Comparison of ENCODE assay signal across 16 mouse cellular contexts in genomic region chr3:122322226-122322625, GRCm38 (mm10). TPM values are rescaled to one million over a fixed set of nuclear protein-coding genes. Genes with fewer than 3 reads are reported as not detected.
DNase-seq lines count a peak whose midpoint lies in the region; ATAC-seq and TF ChIP-seq lines count a peak whose summit lies in the region.
"Had no signal": no experiment of that assay in that cellular context is flagged by ENCODE, and none has a peak within 500 bp of the region (broad histone marks: within the 10 kb centered on the region; RNA-seq: fewer than 3 reads in every experiment).

No protein-coding gene starts in this region.

- WGBS in lung, postnatal 0 days = 69% methylated on average over 9 of the region's 9 CpGs

- 0 out of 2 replicates have a peak, but pooled peaks have one; percentile 20 for TF ChIP-seq EP300 in lung, postnatal 0 days (IDR thresholded peaks at IDR 0.05)

- TF ChIP-seq POLR2A in myocyte (IDR thresholded peaks at IDR 0.05; ENCODE audit: insufficient read length, low read depth) = no peak

- no peaks in the 10 kb centered on the region for H3K9me3 ChIP-seq in lung, postnatal 0 days (ENCODE audit: low read length)
- H3K9me3 ChIP-seq: embryonic facial prominence, embryonic 13.5 days; forebrain, embryonic 13.5 days; liver, embryonic 15.5 days had no signal

- DNase-seq in embryo, embryonic 10 days (ENCODE audit: low spot score) = peak; percentile 35
- DNase-seq in embryo, embryonic 9.5 days (ENCODE audit: extremely low spot score) = no peak
- no peak for DNase-seq in lung, postnatal 0 days (ENCODE audit: low spot score)
- DNase-seq in lung, postnatal 4 days = no peak
- no peak for DNase-seq in thymus, postnatal 10 days (ENCODE audit: low spot score in 2 of 2)
- DNase-seq in frontal cortex, adult 2 months (ENCODE audit: extremely low spot score in 1 of 2, low spot score in 1 of 2) = no peak
- DNase-seq: adrenal gland, postnatal 10 days; cerebellum, adult 9-11 months; thymus, postnatal 25 days had no signal

- no peak overlapping the region for H3K4me2 ChIP-seq in lung, postnatal 0 days (replicated peaks; ENCODE audit: low read depth, low read length)
- H3K4me2 ChIP-seq in myocyte (ENCODE audit: low read depth) = peak overlapping the region; percentile 63
- H3K4me2 ChIP-seq: embryonic facial prominence, embryonic 13.5 days; forebrain, embryonic 13.5 days; liver, embryonic 15.5 days had no signal

- H3K4me3 ChIP-seq in lung, postnatal 0 days (ENCODE audit: low read depth, low read length) = no peak overlapping the region
- no peak overlapping the region for H3K4me3 ChIP-seq in myocyte
- H3K4me3 ChIP-seq: embryonic facial prominence, embryonic 13.5 days; forebrain, embryonic 13.5 days; liver, embryonic 15.5 days had no signal

- H3K27ac ChIP-seq in lung, postnatal 0 days (ENCODE audit: low read length) = no peak overlapping the region
- H3K27ac ChIP-seq: embryonic facial prominence, embryonic 13.5 days; forebrain, embryonic 13.5 days; liver, embryonic 15.5 days; macrophage had no signal

- H3K79me2 ChIP-seq in myocyte (ENCODE audit: control insufficient read depth, insufficient read depth) = no peaks in the 10 kb centered on the region

- TF ChIP-seq CTCF in lung, postnatal 0 days (IDR thresholded peaks at IDR 0.05) = no peak

- ATAC-seq in lung, postnatal 0 days = peak; percentile 26; the same call in 1 of the 2 replicates
- peak; percentile 64 for ATAC-seq in granulocyte monocyte progenitor cell, adult 5-6 weeks (replicated peaks; ENCODE audit: poor library complexity, severe bottlenecking)
- ATAC-seq: forebrain, embryonic 13.5 days; inflammation-experienced regulatory T-cells, adult 6 months had no signal

- H3ac ChIP-seq in myocyte (ENCODE audit: control insufficient read depth, insufficient read length) = no peak overlapping the region

- no peaks in the 10 kb centered on the region for H3K27me3 ChIP-seq in lung, postnatal 0 days (replicated peaks; ENCODE audit: insufficient read depth, low read length)
- no peaks in the 10 kb centered on the region for H3K27me3 ChIP-seq in myocyte (ENCODE audit: control insufficient read depth, insufficient read depth, insufficient read length)
- H3K27me3 ChIP-seq: embryonic facial prominence, embryonic 13.5 days; forebrain, embryonic 13.5 days; liver, embryonic 15.5 days had no signal

- no peak overlapping the region for H3K9ac ChIP-seq in lung, postnatal 0 days (replicated peaks; ENCODE audit: low read depth)
- H3K9ac ChIP-seq: embryonic facial prominence, embryonic 13.5 days; forebrain, embryonic 13.5 days; liver, embryonic 15.5 days had no signal

- H3K4me1 ChIP-seq in lung, postnatal 0 days (ENCODE audit: insufficient read depth, low read depth, low read length) = no peaks in the 10 kb centered on the region
- H3K4me1 ChIP-seq: forebrain, embryonic 13.5 days; liver, embryonic 15.5 days had no signal

- H3K36me3 ChIP-seq in lung, postnatal 0 days (ENCODE audit: insufficient read depth, low read length) = no peaks in the 10 kb centered on the region
- H3K36me3 ChIP-seq in myocyte (ENCODE audit: control insufficient read depth, insufficient read depth) = no peaks in the 10 kb centered on the region
- H3K36me3 ChIP-seq: embryonic facial prominence, embryonic 13.5 days; liver, embryonic 15.5 days had no signal

TF ChIP-seq in myocyte, 11 proteins besides CTCF, POLR2A, EP300 and RAD21:
- TF ChIP-seq MYOG (IDR thresholded peaks at IDR 0.05; ENCODE audit: control insufficient read depth in 1 of 3, insufficient read depth in 1 of 3, insufficient read length in 2 of 3, low read depth in 2 of 3) (no peak), TCF3 (IDR thresholded peaks at IDR 0.05; ENCODE audit: insufficient read length, low read depth) (no peak), USF1 (IDR thresholded peaks at IDR 0.05; ENCODE audit: low read depth) (no peak), MYOD1 (IDR thresholded peaks at IDR 0.05; ENCODE audit: control insufficient read depth in 1 of 3, insufficient read length in 2 of 3, low read depth in 2 of 3) (no peak), POLR2AphosphoS2 (IDR thresholded peaks at IDR 0.05; ENCODE audit: insufficient read length, low read depth) (no peak), REST (IDR thresholded peaks at IDR 0.05; ENCODE audit: insufficient read depth, insufficient read length) (no peak), SRF (IDR thresholded peaks at IDR 0.05; ENCODE audit: control insufficient read depth, insufficient read length, low read depth) (no peak), TCF12 (IDR thresholded peaks at IDR 0.05; ENCODE audit: insufficient read depth, poor library complexity, severe bottlenecking) (no peak), E2F4 (IDR thresholded peaks at IDR 0.05; ENCODE audit: insufficient read depth) (no peak), MAX (IDR thresholded peaks at IDR 0.05; ENCODE audit: low read depth) (no peak), CEBPB (IDR thresholded peaks at IDR 0.05; ENCODE audit: insufficient read depth, poor library complexity, severe bottlenecking) (no peak)
TF ChIP-seq in myocyte: peak in this region for 0.

RNA-seq across cellular contexts. Expression of gene Bcar3, which starts 28.3 kb away (rescaled TPM):
- polyA plus RNA-seq in lung, postnatal 0 days (2015; fragmentation: Nextera tagmentation; extraction: Ambion mirVana) = 27.6 and 38.3 TPM in 2 replicates
- total RNA-seq in granulocyte monocyte progenitor cell, adult 5-6 weeks (2014; fragmentation: Nextera tagmentation) = not detected in 2 replicates
- total RNA-seq in granulocyte monocyte progenitor cell, adult 5-6 weeks (2017) = 0.77 and 0.86 TPM in 2 replicates
- polyA plus RNA-seq in myocyte (2012; fragmentation: generic; extraction: Trizol) = 21.4 TPM
- polyA plus RNA-seq in frontal cortex, adult 2 months (2012; rRNA removed) = 19.0 and 19.4 TPM in 2 replicates

RNA-seq across cellular contexts. Expression of gene Dnttip2, which starts 48.0 kb away (rescaled TPM):
- polyA plus RNA-seq in lung, postnatal 0 days (2015; fragmentation: Nextera tagmentation; extraction: Ambion mirVana) = 38.3 and 43.9 TPM in 2 replicates
- total RNA-seq in granulocyte monocyte progenitor cell, adult 5-6 weeks (2014; fragmentation: Nextera tagmentation) = 89.0 and 109 TPM in 2 replicates
- total RNA-seq in granulocyte monocyte progenitor cell, adult 5-6 weeks (2017) = 109 and 114 TPM in 2 replicates
- polyA plus RNA-seq in myocyte (2012; fragmentation: generic; extraction: Trizol) = 18.5 TPM
- polyA plus RNA-seq in frontal cortex, adult 2 months (2012; rRNA removed) = 17.8 and 21.0 TPM in 2 replicates
